Mouse (Mus musculus) C2C12 (cell line): ENCODE data around the gene Rpl14. TPM values are rescaled to one million over a fixed set of nuclear protein-coding genes. Genes with fewer than 3 reads are reported as not detected.

Source experiments
- H3K27me3 ChIP-seq: one replicate; pipeline ENCODE4 v1.6.1; 2011; ENCODE audit not compliant: control insufficient read depth, insufficient read depth, insufficient read length
- H3K36me3 ChIP-seq: one replicate; pipeline ENCODE4 v1.6.1; 2011; ENCODE audit not compliant: control insufficient read depth, insufficient read depth
- H3K4me3 ChIP-seq: one replicate; pipeline ENCODE4 v1.5.1; 2011; ENCODE audit warnings: mild to moderate bottlenecking, control low read depth; ENCODE audit not compliant: poor library complexity, insufficient read depth, severe bottlenecking
- H3K79me2 ChIP-seq: one replicate; pipeline ENCODE4 v1.6.1; 2011; ENCODE audit not compliant: control insufficient read depth, insufficient read depth
- H3K79me3 ChIP-seq: one replicate; pipeline ENCODE4 v1.6.1; 2011; ENCODE audit warnings: low read depth, control low read depth
- H3ac ChIP-seq: one replicate; pipeline ENCODE3; 2011; ENCODE audit warnings: low read depth; ENCODE audit not compliant: control insufficient read depth, insufficient read length
- CEBPB ChIP-seq: IDR thresholded peaks from one replicate; pipeline ENCODE4 v1.6.1; 2011; ENCODE audit warnings: low read depth, mild to moderate bottlenecking, control low read depth, moderate library complexity
- CTCF ChIP-seq: IDR thresholded peaks from one replicate; pipeline ENCODE4 v1.5.1; 2011; ENCODE audit not compliant: control insufficient read depth, insufficient read depth, insufficient read length
- FOSL1 ChIP-seq: IDR thresholded peaks from one replicate; pipeline ENCODE4 v1.8.0; 2011; ENCODE audit warnings: mild to moderate bottlenecking, low read length; ENCODE audit not compliant: poor library complexity, insufficient read depth, severe bottlenecking
- MAX ChIP-seq: IDR thresholded peaks from one replicate; pipeline ENCODE4 v1.6.1; 2011; ENCODE audit warnings: mild to moderate bottlenecking, control low read depth
- MYOD1 ChIP-seq: IDR thresholded peaks from one replicate; pipeline ENCODE4 v1.6.1; 2011; ENCODE audit warnings: low read depth; ENCODE audit not compliant: control insufficient read depth, insufficient read length
- MYOG ChIP-seq: IDR thresholded peaks from one replicate; pipeline ENCODE4 v1.6.1; 2011; ENCODE audit not compliant: control insufficient read depth, insufficient read length; ENCODE audit errors: extremely low read depth
- USF1 ChIP-seq: IDR thresholded peaks from one replicate; pipeline ENCODE4 v1.6.1; 2011; ENCODE audit warnings: low read depth, mild to moderate bottlenecking, control low read depth, moderate library complexity
- long read RNA-seq, 2 experiments: library from polyadenylated mRNA; unstranded; transcript quantifications; one replicate each; pipeline ENCODE4 v2.0.0; 2019 to 2020
- polyA plus RNA-seq: library from polyadenylated mRNA; unstranded; fragments of >200 nt; fragmentation: generic; extraction: Trizol; gene quantifications from one replicate; pipeline ENCODE4 v1.2.1, GENCODE M21; 2012; ENCODE audit warnings: missing spikeins

Gene Rpl14
- polyA plus RNA-seq = 1,443 TPM
- long read RNA-seq, experiment 1, transcript Rpl14-201 (6 exons, 1,009 nt) = major isoform, 767 of 1,070 reads
- long read RNA-seq, experiment 1, transcript Rpl14-202 (5 exons, 1,271 nt) = minor isoform, 118 of 1,070 reads
- long read RNA-seq, experiment 1, transcript Rpl14-203 (2 exons, 570 nt) = minor isoform, 19 of 1,070 reads
- long read RNA-seq, experiment 1, partial matches to known transcripts = 151 of 1,070 reads
- long read RNA-seq, experiment 1, other reads (novel, unspliced or antisense) = 15 of 1,070 reads
- long read RNA-seq, experiment 2, transcript Rpl14-201 (6 exons, 1,009 nt) = major isoform, 547 of 566 reads
- long read RNA-seq, experiment 2, transcript Rpl14-202 (5 exons, 1,271 nt) = minor isoform, 11 of 566 reads
- long read RNA-seq, experiment 2, partial matches to known transcripts = 5 of 566 reads
- long read RNA-seq, experiment 2, other reads (novel, unspliced or antisense) = 3 of 566 reads

DNA sequence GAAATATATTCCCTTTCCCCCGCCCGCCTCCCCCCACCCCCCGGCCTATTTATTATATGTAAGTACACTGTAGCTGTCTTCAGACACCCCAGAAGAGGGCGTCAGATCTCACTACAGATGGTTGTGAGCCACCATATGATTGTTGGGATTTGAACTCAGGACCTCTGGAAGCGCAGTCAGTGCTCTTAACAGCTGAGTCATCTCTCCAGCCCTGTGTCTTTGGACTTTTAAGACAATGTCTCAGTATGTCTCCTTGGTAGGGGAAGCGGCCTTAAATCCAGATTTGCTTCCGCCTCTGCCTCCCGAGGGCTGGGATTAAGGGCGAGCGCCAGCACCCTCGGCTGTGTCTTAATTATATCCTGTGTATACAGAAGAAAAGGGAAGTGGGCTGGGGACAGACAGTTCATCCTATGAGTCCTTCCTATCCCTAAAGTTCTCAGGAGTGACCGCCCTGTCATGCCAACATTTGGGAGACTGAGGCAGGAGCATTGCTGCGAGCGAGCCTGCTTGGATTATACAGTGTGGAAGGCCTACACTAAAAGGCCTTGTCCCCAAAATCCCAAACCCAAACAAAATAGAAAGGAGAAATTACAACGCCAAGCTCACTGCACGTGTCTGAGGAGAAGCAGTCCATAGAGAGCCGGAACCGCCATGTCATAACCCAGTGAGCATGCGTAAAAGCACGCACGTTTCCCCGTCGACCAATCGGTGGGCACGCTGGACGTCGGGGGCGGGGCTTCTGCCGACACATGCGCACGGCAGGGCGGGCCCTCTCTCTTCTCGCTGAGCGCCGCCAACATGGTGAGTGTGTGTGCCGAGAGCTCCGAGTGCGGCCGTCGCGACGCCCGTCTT is at the start of gene Rpl14:
TSS of gene Rpl14 (plus strand) at position 704 of the 852 bp plus-strand sequence.
- Histone ChIP-seq H3K27me3 (peaks cover 4% of the 10 kb centered on the region), H3ac (peak within 1 kb of the TSS; percentile 97), H3K36me3 (peaks cover 41% of the 10 kb centered on the region), H3K4me3 (peak within 1 kb of the TSS; percentile 93), H3K79me3 (peaks cover 17% of the 10 kb centered on the region), H3K79me2 (peaks cover 33% of the 10 kb centered on the region)
- TF ChIP-seq CTCF = no peak
- TF ChIP-seq USF1 = peak; percentile 32
- TF ChIP-seq FOSL1 = no peak
- peak; percentile 89 for TF ChIP-seq MAX

DNA sequence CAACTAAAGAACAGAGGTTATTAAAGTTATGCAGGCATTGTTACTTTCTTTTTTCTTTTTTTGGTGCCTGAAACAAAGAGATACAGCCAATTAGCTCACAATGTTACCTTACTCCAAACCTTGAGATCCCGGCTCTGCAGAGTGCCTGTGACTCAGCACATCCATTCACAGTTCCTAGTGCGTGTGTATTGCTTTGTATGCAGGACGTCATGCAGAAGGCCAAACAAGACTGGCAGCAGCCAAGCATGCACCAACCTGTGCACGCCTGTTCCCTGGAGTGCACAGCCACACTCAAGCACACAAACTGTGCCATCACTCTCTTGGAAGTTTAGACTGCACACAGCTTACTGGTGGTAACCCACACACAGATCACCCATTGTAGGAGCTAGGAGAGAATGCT is 44.0 kb upstream of the Rpl14 start:
- Histone ChIP-seq H3K79me3 (no peaks in the 10 kb centered on the region), H3K79me2 (no peaks in the 10 kb centered on the region), H3ac (no peak overlapping the region), H3K36me3 (no peaks in the 10 kb centered on the region), H3K27me3 (no peaks in the 10 kb centered on the region), H3K4me3 (no peak overlapping the region)
- TF ChIP-seq FOSL1 (no peak), USF1 (no peak), CEBPB (no peak), CTCF (no peak), MYOD1 (no peak), MYOG (no peak), MAX (no peak)

DNA sequence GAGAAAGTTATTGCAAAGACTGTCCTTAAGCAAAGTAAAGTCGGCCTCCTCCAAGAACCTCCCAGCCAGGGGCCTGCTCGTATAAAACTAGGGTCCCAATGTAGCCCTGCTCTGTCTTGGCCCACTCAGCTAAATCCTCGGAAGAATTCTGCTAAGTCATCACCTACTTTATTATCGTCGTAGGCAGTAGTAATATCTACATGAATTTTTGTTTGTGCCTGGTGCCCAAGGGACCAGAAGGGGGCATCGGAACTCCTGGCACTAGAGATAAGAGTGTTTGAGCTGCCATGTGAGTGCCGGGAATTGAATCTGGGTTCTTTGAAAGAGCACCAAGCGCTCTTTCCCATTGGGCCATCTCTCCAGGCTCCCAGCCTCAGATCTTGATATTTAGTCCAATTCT is 43.3 kb upstream of the Rpl14 start:
- Histone ChIP-seq H3K36me3 (no peaks in the 10 kb centered on the region), H3ac (no peak overlapping the region), H3K79me3 (no peaks in the 10 kb centered on the region), H3K79me2 (no peaks in the 10 kb centered on the region), H3K27me3 (no peaks in the 10 kb centered on the region), H3K4me3 (no peak overlapping the region)
- TF ChIP-seq CTCF = no peak
- TF ChIP-seq MYOD1 = no peak
- TF ChIP-seq MAX = no peak
- TF ChIP-seq USF1 = no peak
- no peak for TF ChIP-seq FOSL1
- no peak for TF ChIP-seq MYOG
- TF ChIP-seq CEBPB = no peak

DNA sequence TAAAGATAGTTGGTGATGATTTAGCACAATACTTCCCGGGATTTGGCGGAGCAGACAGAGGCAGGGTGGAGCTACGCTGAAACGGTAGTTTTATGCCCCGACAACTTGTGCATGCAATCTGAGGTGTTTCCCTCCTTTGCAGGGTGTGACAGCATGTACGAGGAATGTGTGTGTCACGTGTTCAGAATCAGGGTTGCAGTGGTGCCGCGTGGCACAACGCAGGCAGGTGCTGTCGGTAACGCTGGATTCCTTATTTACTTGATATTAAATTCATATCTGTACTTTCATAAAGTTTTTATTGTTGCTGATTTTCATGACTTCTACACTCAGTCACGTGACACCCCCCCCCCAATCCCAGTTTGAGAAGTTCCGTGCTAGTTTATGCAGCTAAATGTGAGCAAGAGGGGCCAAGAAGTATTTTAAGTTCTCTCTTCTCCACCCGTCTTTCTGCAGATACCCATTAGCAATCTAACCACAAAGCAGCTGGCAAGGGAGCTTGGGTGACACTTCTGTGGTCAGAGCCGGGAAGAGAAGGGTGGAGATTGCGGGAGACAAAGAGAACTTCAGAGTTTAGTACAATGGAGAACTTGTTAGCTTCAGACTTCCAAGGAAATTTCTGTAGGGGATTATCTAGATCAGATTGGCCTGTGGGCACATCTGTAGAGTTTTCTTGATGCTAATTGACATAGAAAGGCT is 42.3 kb upstream of the Rpl14 start:
- no peaks in the 10 kb centered on the region for H3K27me3 ChIP-seq
- no peaks in the 10 kb centered on the region for H3K79me3 ChIP-seq
- H3K4me3 ChIP-seq = no peak overlapping the region
- H3ac ChIP-seq = no peak overlapping the region
- TF ChIP-seq USF1 (peak; percentile 91), CEBPB (no peak), MAX (peak; percentile 90), MYOD1 (peak; percentile 37), CTCF (no peak), MYOG (no peak), FOSL1 (no peak)
- no peaks in the 10 kb centered on the region for H3K79me2 ChIP-seq
- no peaks in the 10 kb centered on the region for H3K36me3 ChIP-seq

DNA sequence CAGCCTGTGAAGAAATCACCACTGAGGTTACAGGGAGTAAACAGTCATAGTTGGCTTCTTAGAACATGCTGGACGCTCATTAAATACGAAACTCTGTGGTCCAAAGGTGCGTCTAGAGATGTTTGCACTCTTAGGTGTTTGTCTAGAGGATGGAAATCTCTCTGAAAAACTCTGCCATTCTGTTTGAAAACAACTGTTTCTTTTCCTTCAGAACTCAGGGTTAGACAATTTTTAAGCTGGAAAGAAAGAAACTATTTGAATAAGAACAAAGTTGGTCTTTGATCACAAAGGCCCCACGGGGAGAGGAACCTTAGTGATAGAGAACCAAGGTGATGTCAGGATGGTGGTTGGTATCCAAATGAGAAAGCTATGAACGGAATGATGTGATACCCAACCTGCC is 40.8 kb upstream of the Rpl14 start:
- H3K79me2 ChIP-seq = no peaks in the 10 kb centered on the region
- H3K4me3 ChIP-seq = no peak overlapping the region
- H3K36me3 ChIP-seq = no peaks in the 10 kb centered on the region
- H3ac ChIP-seq = no peak overlapping the region
- no peaks in the 10 kb centered on the region for H3K27me3 ChIP-seq
- TF ChIP-seq USF1 (no peak), FOSL1 (no peak), CTCF (no peak), MAX (no peak), CEBPB (no peak), MYOG (no peak), MYOD1 (no peak)
- no peaks in the 10 kb centered on the region for H3K79me3 ChIP-seq
